Mouse (Mus musculus): ENCODE results near the gene Tmem26. TPM values are rescaled to one million over a fixed set of nuclear protein-coding genes. Genes with fewer than 3 reads are reported as not detected.
"Not testable (repeated sequence)": the region's sequence is repeated elsewhere in the genome, so short reads cannot be mapped to it uniquely, and the experiment has no call there.

Gene Tmem26
- polyA plus RNA-seq, 1 experiment = not detected

DNA sequence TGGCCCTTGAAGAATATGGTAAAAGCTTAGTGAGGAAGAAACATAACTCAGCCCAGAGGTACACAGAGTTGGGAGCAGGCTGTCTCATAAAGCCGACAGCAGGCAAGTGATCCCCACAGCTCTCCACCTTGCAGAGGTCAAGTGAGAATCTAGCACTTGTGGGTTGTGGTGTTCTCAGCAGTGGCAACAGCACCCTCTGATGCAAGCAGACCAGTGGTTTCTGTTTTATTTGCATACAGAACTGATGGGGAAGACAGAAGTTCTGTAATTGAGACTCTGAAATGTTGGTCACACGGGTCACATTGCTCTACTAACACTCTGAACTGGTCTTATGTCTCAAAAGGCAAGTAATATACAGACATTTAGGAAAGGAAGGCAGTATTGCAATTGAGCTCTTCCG is 12.2 kb downstream of the Tmem26 start:
- WGBS = 91% methylated on average over 3 of the region's 3 CpGs
- no peak overlapping the region for H3K27ac ChIP-seq (ENCODE audit: insufficient read depth, low read depth, low read length)
- TF ChIP-seq POLR2A (IDR thresholded peaks at IDR 0.05; ENCODE audit: insufficient read depth, low read depth, low read length) = no peak
- no peak for TF ChIP-seq CTCF (IDR thresholded peaks at IDR 0.05; ENCODE audit: insufficient read depth, low read depth, low read length)
- no peaks in the 10 kb centered on the region for H3K4me1 ChIP-seq (ENCODE audit: control insufficient read depth, insufficient read depth, low read length)
- H3K4me3 ChIP-seq (ENCODE audit: insufficient read depth, low read depth, low read length) = no peak overlapping the region

DNA sequence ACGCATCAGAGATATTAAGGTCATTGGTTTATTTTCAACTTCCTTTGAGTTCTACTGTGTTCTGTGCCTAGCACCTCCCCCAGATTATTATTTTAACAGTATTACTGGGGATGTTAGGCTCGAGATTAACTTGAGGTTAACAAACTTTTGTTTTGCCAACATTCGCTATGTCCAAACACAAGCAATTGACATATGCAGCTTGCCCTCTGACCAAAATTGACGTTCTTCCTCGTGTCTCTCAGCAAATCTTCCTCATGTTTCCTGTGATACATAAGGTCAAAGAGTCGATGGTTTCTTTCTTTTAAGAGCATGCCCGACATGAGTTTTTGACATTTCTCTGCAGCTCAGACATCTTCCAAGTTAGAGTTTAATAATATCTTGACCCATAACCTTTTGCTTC is 13.9 kb downstream of the Tmem26 start:
- WGBS = 77% methylated on average over 7 of the region's 7 CpGs
- Histone ChIP-seq H3K4me1 (ENCODE audit: control insufficient read depth, insufficient read depth, low read length) (no peaks in the 10 kb centered on the region), H3K4me3 (ENCODE audit: insufficient read depth, low read depth, low read length) (no peak overlapping the region), H3K27ac (ENCODE audit: insufficient read depth, low read depth, low read length) (no peak overlapping the region)
- no peak for TF ChIP-seq CTCF (IDR thresholded peaks at IDR 0.05; ENCODE audit: insufficient read depth, low read depth, low read length)
- no peak for TF ChIP-seq POLR2A (IDR thresholded peaks at IDR 0.05; ENCODE audit: insufficient read depth, low read depth, low read length)

DNA sequence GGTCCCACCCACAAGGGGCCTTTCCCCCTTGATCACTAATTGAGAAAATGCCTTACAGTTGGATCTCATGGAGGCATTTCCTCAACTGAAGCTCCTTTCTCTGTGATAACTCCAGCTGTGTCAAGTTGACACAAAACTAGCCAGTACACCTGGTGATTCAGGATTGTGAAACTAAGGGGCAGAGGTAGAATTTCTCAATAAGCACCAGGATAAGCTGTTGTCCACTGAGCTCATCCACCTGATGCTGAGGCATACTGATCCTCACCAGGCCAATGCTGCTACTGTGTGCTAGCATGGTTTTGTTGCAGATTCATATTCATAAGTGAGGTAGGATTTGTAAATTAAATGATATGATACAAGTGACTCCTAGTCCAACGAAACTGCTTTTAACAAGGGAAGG is 15.5 kb downstream of the Tmem26 start:
- H3K4me3 ChIP-seq (ENCODE audit: insufficient read depth, low read depth, low read length); H3K27ac ChIP-seq (ENCODE audit: insufficient read depth, low read depth, low read length); H3K4me1 ChIP-seq (ENCODE audit: control insufficient read depth, insufficient read depth, low read length): not testable (repeated sequence)
- 94% methylated on average over 1 of the region's 1 CpGs for WGBS

DNA sequence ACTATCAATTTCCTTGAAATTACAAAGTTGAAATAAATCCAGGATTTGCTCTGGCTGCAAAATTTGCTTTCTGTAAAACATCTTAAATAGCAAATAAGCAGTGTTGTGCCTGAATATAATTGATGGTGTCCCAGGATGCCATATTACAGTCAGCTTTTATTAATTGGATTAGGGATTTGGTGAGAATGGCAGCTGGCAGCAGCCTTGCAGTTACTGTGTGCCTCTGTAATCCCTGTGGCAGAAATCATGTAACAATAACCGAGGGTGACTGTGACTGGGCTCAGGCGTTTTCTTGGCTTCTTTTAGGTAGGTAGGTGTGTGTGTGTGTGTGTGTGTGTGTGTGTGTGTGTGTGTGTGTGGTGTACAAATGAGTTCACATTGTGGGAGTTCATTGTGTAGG is 16.8 kb downstream of the Tmem26 start:
- H3K27ac ChIP-seq (ENCODE audit: insufficient read depth, low read depth, low read length) = no peak overlapping the region
- no peak for TF ChIP-seq CTCF (IDR thresholded peaks at IDR 0.05; ENCODE audit: insufficient read depth, low read depth, low read length)
- no peak for TF ChIP-seq POLR2A (IDR thresholded peaks at IDR 0.05; ENCODE audit: insufficient read depth, low read depth, low read length)
- 66% methylated on average over 2 of the region's 2 CpGs for whole genome bisulfite sequencing
- H3K4me3 ChIP-seq (ENCODE audit: insufficient read depth, low read depth, low read length) = no peak overlapping the region
- no peaks in the 10 kb centered on the region for H3K4me1 ChIP-seq (ENCODE audit: control insufficient read depth, insufficient read depth, low read length)

DNA sequence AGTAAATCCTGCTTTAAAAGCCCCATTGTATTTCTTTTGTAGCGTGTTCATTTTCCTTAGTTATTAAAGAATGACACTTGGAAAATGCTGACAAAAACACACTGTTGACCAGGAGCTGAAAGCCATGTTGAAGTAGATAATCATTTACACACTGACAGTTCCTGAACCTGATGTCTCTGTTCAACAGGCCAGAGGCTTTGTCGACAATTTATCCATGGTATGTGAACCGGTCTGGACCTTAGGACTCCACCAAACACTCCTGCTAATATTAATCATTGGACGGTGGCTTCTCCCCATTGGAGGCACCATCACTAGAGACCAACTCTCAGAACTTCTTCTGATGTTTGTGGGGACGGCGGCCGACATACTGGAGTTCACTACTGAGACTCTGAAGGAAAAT is 27.5 kb downstream of the Tmem26 start:
- Histone ChIP-seq H3K27ac (ENCODE audit: insufficient read depth, low read depth, low read length) (no peak overlapping the region), H3K4me3 (ENCODE audit: insufficient read depth, low read depth, low read length) (no peak overlapping the region), H3K4me1 (ENCODE audit: control insufficient read depth, insufficient read depth, low read length) (no peaks in the 10 kb centered on the region)
- 92% methylated on average over 7 of the region's 7 CpGs for WGBS
- TF ChIP-seq POLR2A (IDR thresholded peaks at IDR 0.05; ENCODE audit: insufficient read depth, low read depth, low read length) (no peak), CTCF (IDR thresholded peaks at IDR 0.05; ENCODE audit: insufficient read depth, low read depth, low read length) (no peak)

DNA sequence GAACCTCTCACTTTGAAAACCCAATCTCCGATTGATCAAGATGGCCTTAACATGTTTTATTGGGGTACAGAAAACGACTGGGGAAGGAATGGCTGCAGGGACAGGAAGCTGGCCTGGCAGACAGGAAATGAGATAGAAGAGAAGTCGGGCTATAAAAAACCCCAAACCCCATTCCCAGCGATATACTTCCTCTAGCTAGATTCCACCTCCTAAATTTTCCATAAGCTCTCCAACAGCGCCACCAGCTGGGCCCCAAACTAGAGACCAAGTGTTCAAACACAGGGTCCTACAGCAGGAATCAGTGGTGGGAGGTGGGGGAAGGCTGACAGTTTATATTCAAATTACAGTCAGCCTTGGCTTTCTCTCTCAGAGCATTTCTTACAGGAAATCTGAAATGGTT is 35.8 kb downstream of the Tmem26 start:
- Histone ChIP-seq H3K27ac (ENCODE audit: insufficient read depth, low read depth, low read length) (no peak overlapping the region), H3K4me3 (ENCODE audit: insufficient read depth, low read depth, low read length) (no peak overlapping the region), H3K4me1 (ENCODE audit: control insufficient read depth, insufficient read depth, low read length) (no peaks in the 10 kb centered on the region)
- TF ChIP-seq POLR2A (IDR thresholded peaks at IDR 0.05; ENCODE audit: insufficient read depth, low read depth, low read length) = no peak
- TF ChIP-seq CTCF (IDR thresholded peaks at IDR 0.05; ENCODE audit: insufficient read depth, low read depth, low read length) = no peak
- WGBS = 44% methylated on average over 5 of the region's 5 CpGs

DNA sequence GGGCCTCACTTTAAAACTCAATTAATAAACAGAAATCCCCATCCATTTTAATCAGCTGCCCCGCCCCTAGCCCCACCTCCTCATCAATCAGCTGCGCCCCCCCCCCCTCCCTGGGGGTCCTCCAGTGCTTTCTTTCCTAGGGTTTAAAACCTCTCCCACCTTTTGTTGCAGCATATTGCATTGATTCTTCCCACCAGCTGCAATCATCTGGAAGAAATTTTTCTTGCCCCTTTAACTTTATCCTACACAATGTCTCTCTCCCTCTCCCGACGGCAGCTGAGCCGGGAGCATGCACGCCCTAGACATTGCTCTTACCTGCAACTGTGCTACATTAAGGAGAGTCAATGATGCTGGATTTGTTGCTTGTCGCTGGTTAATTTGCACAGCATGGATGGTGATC is 36.3 kb downstream of the Tmem26 start:
- no peak overlapping the region for H3K4me3 ChIP-seq (ENCODE audit: insufficient read depth, low read depth, low read length)
- no peak overlapping the region for H3K27ac ChIP-seq (ENCODE audit: insufficient read depth, low read depth, low read length)
- H3K4me1 ChIP-seq (ENCODE audit: control insufficient read depth, insufficient read depth, low read length) = no peaks in the 10 kb centered on the region
- WGBS = 22% methylated on average over 7 of the region's 7 CpGs
- TF ChIP-seq CTCF (IDR thresholded peaks at IDR 0.05; ENCODE audit: insufficient read depth, low read depth, low read length) (no peak), POLR2A (IDR thresholded peaks at IDR 0.05; ENCODE audit: insufficient read depth, low read depth, low read length) (no peak)

DNA sequence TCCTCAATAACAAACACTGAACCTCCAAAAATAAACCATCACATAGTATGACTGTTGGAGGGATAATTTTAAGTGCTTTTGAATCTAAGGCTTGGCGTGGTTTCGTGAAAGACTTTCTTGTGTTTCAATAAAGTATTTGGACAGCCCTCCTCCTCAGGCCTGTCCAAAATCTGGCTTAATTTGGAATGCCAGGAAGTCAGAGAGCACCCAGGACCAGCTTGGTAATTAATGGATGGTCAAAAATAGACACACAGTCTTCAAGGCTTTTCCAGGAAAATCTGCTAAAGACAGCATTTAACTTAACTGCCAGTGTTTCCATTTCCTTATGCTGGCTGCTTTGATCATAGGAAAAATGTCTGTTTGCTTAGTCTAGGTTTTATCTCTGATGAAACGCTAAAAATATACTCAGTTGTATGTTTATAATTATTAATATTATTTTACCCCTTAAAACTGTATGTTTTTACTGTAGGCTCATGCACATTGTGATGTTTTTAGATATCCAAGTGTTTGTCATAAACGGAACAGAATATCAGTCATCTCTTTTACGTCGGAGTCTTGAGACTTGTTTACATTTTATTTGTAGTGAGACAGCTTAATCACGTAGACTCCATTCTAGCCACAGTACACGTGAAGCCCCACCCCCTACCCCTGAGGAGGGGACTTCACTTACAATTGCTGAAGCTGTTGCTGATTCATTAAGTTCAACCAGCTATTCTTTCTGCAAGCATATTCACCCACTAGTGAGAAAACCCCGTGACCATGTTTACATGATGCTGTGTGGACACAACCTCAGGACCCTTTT is 57.8 kb downstream of the Tmem26 start:
- Histone ChIP-seq H3K27ac (ENCODE audit: insufficient read depth, low read depth, low read length) (no peak overlapping the region), H3K4me3 (ENCODE audit: insufficient read depth, low read depth, low read length) (no peak overlapping the region), H3K4me1 (ENCODE audit: control insufficient read depth, insufficient read depth, low read length) (no peaks in the 10 kb centered on the region)
- 76% methylated on average over 9 of the region's 9 CpGs for WGBS
- TF ChIP-seq CTCF (IDR thresholded peaks at IDR 0.05; ENCODE audit: insufficient read depth, low read depth, low read length) = no peak
- no peak for TF ChIP-seq POLR2A (IDR thresholded peaks at IDR 0.05; ENCODE audit: insufficient read depth, low read depth, low read length)

DNA sequence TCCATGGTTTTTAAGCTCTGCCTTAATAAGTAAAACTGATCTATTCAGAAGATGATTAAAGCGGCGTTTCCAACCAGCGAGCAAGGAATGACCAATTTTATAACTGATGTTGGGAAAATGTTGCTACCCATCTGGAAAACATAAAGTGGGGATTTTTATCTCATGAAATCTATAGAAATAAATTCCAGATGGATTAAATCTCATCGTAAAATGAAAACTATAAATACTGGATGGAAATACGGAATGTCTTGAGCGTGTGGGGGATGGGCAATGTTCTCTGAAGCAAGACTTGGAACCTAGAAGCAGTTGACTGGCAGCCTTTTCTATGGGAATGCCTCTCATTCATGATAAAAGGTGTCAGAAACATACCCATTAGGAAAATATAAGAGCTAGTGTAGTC is 59.3 kb downstream of the Tmem26 start:
- H3K27ac ChIP-seq (ENCODE audit: insufficient read depth, low read depth, low read length) = no peak overlapping the region
- TF ChIP-seq POLR2A (IDR thresholded peaks at IDR 0.05; ENCODE audit: insufficient read depth, low read depth, low read length) = no peak
- TF ChIP-seq CTCF (IDR thresholded peaks at IDR 0.05; ENCODE audit: insufficient read depth, low read depth, low read length) = no peak
- H3K4me3 ChIP-seq (ENCODE audit: insufficient read depth, low read depth, low read length) = no peak overlapping the region
- WGBS = 94% methylated on average over 6 of the region's 6 CpGs
- no peaks in the 10 kb centered on the region for H3K4me1 ChIP-seq (ENCODE audit: control insufficient read depth, insufficient read depth, low read length)

DNA sequence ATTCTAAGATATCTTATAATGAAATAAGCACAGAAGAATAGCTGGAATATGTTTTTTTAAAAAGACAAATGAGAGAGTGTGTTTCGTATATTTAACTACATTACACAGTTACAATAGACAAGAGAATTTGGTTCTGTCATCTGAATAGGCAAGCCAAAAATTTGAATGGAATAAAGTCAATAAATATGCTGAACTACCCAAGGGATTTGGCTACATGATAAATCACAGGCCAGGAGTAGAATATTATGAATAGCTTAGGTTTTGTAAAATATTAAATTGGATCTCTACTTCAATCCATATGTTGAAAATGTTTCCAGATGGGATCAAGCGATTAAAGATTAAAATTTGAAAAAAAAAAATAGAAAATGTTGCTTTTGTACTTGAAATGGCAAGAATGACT is 60.4 kb downstream of the Tmem26 start:
- TF ChIP-seq CTCF (IDR thresholded peaks at IDR 0.05; ENCODE audit: insufficient read depth, low read depth, low read length) = no peak
- TF ChIP-seq POLR2A (IDR thresholded peaks at IDR 0.05; ENCODE audit: insufficient read depth, low read depth, low read length) = no peak
- Histone ChIP-seq H3K4me1 (ENCODE audit: control insufficient read depth, insufficient read depth, low read length) (no peaks in the 10 kb centered on the region), H3K27ac (ENCODE audit: insufficient read depth, low read depth, low read length) (no peak overlapping the region), H3K4me3 (ENCODE audit: insufficient read depth, low read depth, low read length) (no peak overlapping the region)
- 95% methylated on average over 2 of the region's 2 CpGs for WGBS
